Mouse (Mus musculus): ENCODE data around the gene Gm16253. TPM values are rescaled to one million over a fixed set of nuclear protein-coding genes. Genes with fewer than 3 reads are reported as not detected.

The Gm16253 gene
- polyA plus RNA-seq, 1 experiment: not detected

- H3K4me3 ChIP-seq (replicated peaks; ENCODE audit: extremely low read depth, low read depth, low read length): peak overlapping the region; percentile 19
- peaks cover 20% of the 10 kb centered on the region for H3K4me1 ChIP-seq (ENCODE audit: control insufficient read depth, insufficient read depth, low read length)
- TF ChIP-seq CTCF (IDR thresholded peaks at IDR 0.05; ENCODE audit: insufficient read depth, low read length): no peak
- TF ChIP-seq POLR2A (IDR thresholded peaks at IDR 0.05; ENCODE audit: borderline replicate concordance, extremely low read depth, low read depth, low read length): no peak
- 45% methylated on average over 15 of the region's 15 CpGs for WGBS
- DNase-seq: no peak
These were observed 20.7 kb upstream of the Gm16253 start for GRCm38 (mm10) chr3:96555999-96556614.

GRCm38 (mm10) chr3:96556651-96557635 is 19.8 kb upstream of the Gm16253 start:
- Histone ChIP-seq H3K4me1 (ENCODE audit: control insufficient read depth, insufficient read depth, low read length) (peaks cover 17% of the 10 kb centered on the region), H3K4me3 (replicated peaks; ENCODE audit: extremely low read depth, low read depth, low read length) (peak overlapping the region; percentile 84)
- WGBS: under 1% methylated on average over 22 of the region's 22 CpGs
- TF ChIP-seq CTCF (IDR thresholded peaks at IDR 0.05; ENCODE audit: insufficient read depth, low read length): no peak
- peak; percentile 45; the same call in 1 of the 2 replicates for TF ChIP-seq POLR2A (IDR thresholded peaks at IDR 0.05; ENCODE audit: borderline replicate concordance, extremely low read depth, low read depth, low read length)
- no peak for DNase-seq

GRCm38 (mm10) chr3:96557694-96558093 is 19.1 kb upstream of the Gm16253 start, which contains the start of gene Txnip:
TSS of gene Txnip (plus strand) at chr3:96557957.
- Histone ChIP-seq H3K4me3 (replicated peaks; ENCODE audit: extremely low read depth, low read depth, low read length) (peak within 1 kb of the TSS; percentile 94), H3K4me1 (ENCODE audit: control insufficient read depth, insufficient read depth, low read length) (peaks cover 17% of the 10 kb centered on the region)
- DNase-seq: peak; percentile 100
- TF ChIP-seq CTCF (IDR thresholded peaks at IDR 0.05; ENCODE audit: insufficient read depth, low read length) (no peak), POLR2A (IDR thresholded peaks at IDR 0.05; ENCODE audit: borderline replicate concordance, extremely low read depth, low read depth, low read length) (peak; percentile 100)
- WGBS: under 1% methylated on average over 26 of the region's 26 CpGs

DNA sequence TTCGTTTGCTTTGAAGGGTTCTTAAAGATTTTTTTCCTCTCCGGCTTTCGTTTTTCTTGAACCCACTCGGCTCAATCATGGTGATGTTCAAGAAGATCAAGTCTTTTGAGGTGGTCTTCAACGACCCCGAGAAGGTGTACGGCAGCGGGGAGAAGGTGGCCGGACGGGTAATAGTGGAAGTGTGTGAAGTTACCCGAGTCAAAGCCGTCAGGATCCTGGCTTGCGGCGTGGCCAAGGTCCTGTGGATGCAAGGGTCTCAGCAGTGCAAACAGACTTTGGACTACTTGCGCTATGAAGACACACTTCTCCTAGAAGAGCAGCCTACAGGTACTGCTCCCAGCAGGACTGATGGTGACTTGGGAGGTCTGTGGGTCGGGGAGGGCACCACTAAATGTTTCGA is 18.6 kb upstream of the Gm16253 start:
- peak; percentile 65 for DNase-seq
- Histone ChIP-seq H3K4me3 (replicated peaks; ENCODE audit: extremely low read depth, low read depth, low read length) (peak overlapping the region; percentile 94), H3K4me1 (ENCODE audit: control insufficient read depth, insufficient read depth, low read length) (peaks cover 17% of the 10 kb centered on the region)
- WGBS: 0% methylated on average over 17 of the region's 17 CpGs
- peak; percentile 96 for TF ChIP-seq POLR2A (IDR thresholded peaks at IDR 0.05; ENCODE audit: borderline replicate concordance, extremely low read depth, low read depth, low read length)
- TF ChIP-seq CTCF (IDR thresholded peaks at IDR 0.05; ENCODE audit: insufficient read depth, low read length): no peak

GRCm38 (mm10) chr3:96558668-96559196 is 18.1 kb upstream of the Gm16253 start:
- peak; percentile 50; the same call in 1 of the 2 replicates for TF ChIP-seq POLR2A (IDR thresholded peaks at IDR 0.05; ENCODE audit: borderline replicate concordance, extremely low read depth, low read depth, low read length)
- TF ChIP-seq CTCF (IDR thresholded peaks at IDR 0.05; ENCODE audit: insufficient read depth, low read length): no peak
- no peak for DNase-seq
- H3K4me3 ChIP-seq (replicated peaks; ENCODE audit: extremely low read depth, low read depth, low read length): peak overlapping the region; percentile 94
- WGBS: 1% methylated on average over 10 of the region's 10 CpGs
- H3K4me1 ChIP-seq (ENCODE audit: control insufficient read depth, insufficient read depth, low read length): peaks cover 20% of the 10 kb centered on the region

- 4% methylated on average over 12 of the region's 12 CpGs for WGBS
- Histone ChIP-seq H3K4me3 (replicated peaks; ENCODE audit: extremely low read depth, low read depth, low read length) (peak overlapping the region; percentile 94), H3K4me1 (ENCODE audit: control insufficient read depth, insufficient read depth, low read length) (peaks cover 20% of the 10 kb centered on the region)
- no peak for DNase-seq
- TF ChIP-seq CTCF (IDR thresholded peaks at IDR 0.05; ENCODE audit: insufficient read depth, low read length) (no peak), POLR2A (IDR thresholded peaks at IDR 0.05; ENCODE audit: borderline replicate concordance, extremely low read depth, low read depth, low read length) (peak; percentile 84; the same call in 1 of the 2 replicates)
These were observed 17.3 kb upstream of the Gm16253 start for GRCm38 (mm10) chr3:96559398-96559910.

DNA sequence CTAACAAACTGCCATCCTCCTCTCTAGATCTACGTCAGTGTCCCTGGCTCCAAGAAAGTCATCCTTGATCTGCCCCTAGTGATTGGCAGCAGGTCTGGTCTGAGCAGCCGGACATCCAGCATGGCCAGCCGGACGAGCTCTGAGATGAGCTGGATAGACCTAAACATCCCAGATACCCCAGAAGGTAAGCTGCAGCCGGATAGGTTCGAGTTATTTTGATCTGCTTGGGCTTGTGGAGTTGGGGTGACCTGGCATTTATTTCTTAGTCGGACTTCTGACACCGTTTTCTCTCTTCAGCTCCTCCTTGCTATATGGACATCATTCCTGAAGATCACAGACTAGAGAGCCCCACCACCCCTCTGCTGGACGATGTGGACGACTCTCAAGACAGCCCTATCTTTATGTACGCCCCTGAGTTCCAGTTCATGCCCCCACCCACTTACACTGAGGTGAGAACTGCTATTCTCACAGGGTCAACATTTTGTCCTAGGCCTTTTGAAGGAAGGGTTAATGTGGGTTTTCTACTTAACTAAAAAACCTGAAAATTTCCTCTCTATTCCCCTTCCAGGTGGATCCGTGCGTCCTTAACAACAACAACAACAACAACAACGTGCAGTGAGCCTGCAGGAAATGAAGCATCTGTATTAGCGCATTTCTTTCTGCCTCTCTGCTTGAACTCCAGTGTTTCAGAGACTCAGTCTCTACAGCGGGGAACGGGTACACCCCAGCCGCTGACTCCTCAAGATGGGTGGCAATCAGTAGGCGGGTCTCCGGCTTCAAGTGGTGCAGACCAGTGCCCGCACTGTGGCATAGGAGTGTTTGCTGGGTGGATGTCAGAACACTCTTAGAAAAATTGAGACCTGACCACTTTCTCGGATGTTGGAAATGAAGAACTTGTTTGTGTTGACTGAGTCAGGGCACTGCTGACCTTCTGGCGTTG is 16.6 kb upstream of the Gm16253 start:
- Histone ChIP-seq H3K4me3 (replicated peaks; ENCODE audit: extremely low read depth, low read depth, low read length) (peak overlapping the region; percentile 94), H3K4me1 (ENCODE audit: control insufficient read depth, insufficient read depth, low read length) (peaks cover 20% of the 10 kb centered on the region)
- WGBS: 4% methylated on average over 23 of the region's 23 CpGs
- peak; percentile 55 for DNase-seq
- no peak for TF ChIP-seq CTCF (IDR thresholded peaks at IDR 0.05; ENCODE audit: insufficient read depth, low read length)
- TF ChIP-seq POLR2A (IDR thresholded peaks at IDR 0.05; ENCODE audit: borderline replicate concordance, extremely low read depth, low read depth, low read length): peak; percentile 65; the same call in 1 of the 2 replicates

DNA sequence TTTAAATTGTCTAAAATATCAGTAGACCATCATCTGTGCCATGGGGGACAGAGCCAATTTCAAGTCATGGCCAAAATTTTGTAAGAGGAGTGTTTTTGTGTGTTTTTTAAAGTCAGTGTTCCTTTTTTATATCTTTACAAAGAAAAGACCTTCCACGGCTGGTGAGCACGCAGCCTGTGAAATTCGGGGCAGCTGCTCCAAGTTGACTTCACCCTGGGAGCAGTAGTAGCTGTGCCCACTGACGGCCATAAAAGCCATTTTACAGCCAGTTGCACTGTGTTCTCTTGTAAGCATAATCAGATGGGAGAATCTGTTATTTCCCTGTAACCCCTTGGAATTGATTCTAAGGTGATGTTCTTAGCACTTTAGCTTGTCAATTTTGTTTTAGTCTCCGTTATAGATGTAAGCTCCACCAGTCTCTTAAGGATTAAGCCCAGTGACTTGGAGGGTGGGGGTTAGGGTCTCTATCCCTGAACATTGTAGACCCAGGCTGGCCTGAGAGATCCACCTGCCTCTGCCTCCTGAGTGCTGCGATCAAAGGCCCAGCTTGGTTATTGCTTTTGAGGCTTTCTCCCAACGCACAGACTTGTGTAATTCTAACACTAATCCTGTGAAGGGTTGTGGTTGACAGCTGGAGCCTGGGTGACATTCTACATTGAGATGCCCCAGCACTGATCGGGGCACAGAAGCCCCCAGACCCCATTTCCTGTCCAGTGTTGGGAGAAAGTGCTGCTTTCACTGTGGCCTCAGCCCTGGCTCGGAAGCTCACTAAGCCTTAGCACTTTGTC is 15.7 kb upstream of the Gm16253 start:
- no peak for DNase-seq
- TF ChIP-seq POLR2A (IDR thresholded peaks at IDR 0.05; ENCODE audit: borderline replicate concordance, extremely low read depth, low read depth, low read length): peak; percentile 79; the same call in 1 of the 2 replicates
- TF ChIP-seq CTCF (IDR thresholded peaks at IDR 0.05; ENCODE audit: insufficient read depth, low read length): no peak
- 12% methylated on average over 9 of the region's 9 CpGs for WGBS

More for the DNA sequence above, 15.7 kb upstream of the Gm16253 start:
- H3K4me1 ChIP-seq (ENCODE audit: control insufficient read depth, insufficient read depth, low read length): peaks cover 17% of the 10 kb centered on the region
- H3K4me3 ChIP-seq (replicated peaks; ENCODE audit: extremely low read depth, low read depth, low read length): peak overlapping the region; percentile 94

All from lung, adult 2 months (tissue).